Mouse (Mus musculus) kidney, adult 18-20 months (tissue): ENCODE data around the gene Lsm3.
A peak's percentile ranks its signal among the peaks of the same experiment; 100 is the strongest.
"Not testable (repeated sequence)": the region's sequence is repeated elsewhere in the genome, so short reads cannot be mapped to it uniquely, and the experiment has no call there.

Source experiments
- DNase-seq: peaks from one replicate; pipeline ENCODE4 v3.0.0; 2021

Lsm3 gene

DNA sequence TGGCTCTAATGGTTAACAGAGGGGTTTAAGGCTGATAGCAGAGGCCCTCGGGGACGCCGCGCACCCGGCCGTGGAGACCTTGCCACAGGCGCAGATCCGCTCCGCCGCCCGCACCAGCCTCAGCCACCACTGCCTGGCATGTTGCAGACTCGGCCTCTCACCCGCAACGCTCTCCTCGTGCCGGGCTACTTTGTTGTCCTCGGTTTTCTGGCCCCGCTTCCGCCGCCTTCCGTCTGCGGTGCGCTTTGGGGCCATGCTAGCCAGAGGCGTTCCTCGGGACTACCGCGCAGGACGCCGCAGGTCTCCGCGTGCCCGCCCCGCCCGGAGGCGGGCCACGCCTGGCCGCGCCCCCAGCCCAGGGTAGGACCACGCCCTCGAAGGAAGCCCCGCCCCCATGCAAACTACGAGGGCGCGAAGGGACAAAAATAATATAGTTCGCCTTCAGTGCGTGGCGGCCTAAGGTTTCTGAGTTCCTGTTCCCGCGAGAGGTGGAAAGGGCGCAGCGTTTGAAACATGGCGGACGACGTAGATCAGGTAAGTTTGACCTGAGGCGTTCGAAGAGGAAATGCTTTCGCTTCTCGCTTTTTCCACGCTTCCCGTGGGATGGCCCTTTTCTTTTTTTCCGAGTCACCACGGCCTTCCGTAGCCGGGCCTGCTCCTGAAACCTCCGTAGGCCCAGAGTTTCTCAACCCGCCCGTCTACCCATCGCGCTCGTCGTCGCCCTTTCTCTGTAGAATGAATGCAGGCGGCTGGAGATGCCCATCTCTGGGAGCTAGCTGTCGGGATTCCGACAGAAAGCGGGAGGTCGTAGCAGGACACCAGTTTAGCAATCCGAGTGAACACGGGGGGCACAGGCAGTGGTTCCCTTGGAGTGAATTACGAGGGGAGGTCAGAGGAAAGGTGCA lies at the start of gene Lsm3, which contains the start of gene Xpc:
Lsm3 (plus strand) TSS at position 384 of the 905 bp plus-strand sequence.
Xpc (minus strand) TSS at position 344 of the 905 bp plus-strand sequence.
- DNase-seq: peak; percentile 100

DNA sequence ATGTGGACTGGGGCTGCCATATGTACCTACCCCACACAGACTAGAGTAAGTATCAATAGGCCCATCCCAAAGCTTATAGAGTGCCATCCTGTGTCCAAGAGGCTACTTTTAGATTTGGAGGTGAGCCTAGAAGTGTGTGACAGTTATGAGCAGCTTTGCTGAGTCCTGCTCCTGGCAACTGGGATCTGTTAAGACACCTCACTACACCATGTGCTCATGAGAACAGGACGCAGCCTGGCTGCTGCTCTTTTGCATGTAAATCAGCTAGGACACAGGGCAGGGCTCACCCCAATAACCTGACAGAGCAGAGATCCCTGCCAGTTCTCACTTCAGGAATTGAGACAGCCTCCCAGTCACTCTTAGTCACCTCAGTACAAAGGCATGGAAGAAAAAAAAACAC lies 48.6 kb upstream of the Lsm3 start:
- DNase-seq: no peak

DNA sequence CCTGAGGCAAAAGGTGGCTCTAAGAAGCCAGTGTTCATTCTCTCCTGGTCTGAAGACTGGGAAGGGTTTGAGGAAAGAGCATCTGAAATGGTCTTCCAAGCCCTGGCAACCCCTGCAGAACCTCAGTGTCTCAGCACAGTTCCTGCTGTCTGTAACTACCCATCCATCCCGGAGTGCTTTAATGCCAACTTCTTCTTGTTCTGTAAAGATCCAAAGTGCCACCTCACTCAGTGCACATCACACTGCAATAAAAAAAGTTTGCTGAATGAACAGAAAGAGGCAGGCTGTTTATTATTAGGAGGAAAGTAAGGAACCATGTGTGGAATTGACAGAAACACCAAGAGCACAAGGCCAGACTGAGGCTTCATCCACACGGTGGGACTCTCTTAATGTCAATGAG lies 45.0 kb upstream of the Lsm3 start:
- no peak for DNase-seq

DNA sequence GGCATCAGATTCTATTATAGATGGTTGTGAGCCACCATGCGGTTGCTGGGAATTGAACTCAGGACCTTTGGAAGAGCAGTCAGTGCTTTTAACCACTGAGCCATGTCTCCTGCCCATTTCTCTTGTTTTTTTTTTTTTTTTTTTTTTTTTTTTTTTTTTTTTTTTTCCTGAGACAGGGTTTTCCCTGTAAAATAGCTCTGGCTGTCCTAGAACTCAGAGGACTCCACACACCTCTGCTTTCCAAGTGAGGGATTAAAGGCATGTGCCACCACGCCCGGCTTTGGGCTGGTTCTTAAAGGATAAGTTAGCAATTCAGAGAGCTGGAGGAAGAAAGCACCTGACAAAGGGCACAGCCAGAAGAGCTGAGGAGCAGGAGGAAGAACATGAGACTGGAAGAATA lies 44.3 kb upstream of the Lsm3 start:
- not testable (repeated sequence) for DNase-seq

DNA sequence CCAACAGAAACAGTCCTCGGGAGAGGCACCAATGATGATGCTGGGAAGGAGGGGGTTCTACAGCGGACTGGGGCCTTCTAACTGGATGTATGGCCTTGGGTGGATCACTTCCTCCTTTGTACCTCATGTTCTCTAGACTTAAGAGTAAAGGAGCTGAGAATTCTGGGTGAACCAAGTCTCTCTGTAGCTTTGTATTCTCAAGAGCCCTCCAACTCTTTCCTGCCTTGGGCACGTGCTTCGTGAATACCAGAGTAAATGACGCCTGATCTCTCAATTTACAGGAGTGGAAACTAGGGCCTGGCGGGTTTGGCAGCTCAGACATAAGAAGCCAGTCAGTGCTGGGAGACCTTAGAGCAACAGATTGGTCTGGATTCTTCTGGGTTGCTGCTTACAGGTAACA lies 43.4 kb upstream of the Lsm3 start:
- peak; percentile 19 for DNase-seq

DNA sequence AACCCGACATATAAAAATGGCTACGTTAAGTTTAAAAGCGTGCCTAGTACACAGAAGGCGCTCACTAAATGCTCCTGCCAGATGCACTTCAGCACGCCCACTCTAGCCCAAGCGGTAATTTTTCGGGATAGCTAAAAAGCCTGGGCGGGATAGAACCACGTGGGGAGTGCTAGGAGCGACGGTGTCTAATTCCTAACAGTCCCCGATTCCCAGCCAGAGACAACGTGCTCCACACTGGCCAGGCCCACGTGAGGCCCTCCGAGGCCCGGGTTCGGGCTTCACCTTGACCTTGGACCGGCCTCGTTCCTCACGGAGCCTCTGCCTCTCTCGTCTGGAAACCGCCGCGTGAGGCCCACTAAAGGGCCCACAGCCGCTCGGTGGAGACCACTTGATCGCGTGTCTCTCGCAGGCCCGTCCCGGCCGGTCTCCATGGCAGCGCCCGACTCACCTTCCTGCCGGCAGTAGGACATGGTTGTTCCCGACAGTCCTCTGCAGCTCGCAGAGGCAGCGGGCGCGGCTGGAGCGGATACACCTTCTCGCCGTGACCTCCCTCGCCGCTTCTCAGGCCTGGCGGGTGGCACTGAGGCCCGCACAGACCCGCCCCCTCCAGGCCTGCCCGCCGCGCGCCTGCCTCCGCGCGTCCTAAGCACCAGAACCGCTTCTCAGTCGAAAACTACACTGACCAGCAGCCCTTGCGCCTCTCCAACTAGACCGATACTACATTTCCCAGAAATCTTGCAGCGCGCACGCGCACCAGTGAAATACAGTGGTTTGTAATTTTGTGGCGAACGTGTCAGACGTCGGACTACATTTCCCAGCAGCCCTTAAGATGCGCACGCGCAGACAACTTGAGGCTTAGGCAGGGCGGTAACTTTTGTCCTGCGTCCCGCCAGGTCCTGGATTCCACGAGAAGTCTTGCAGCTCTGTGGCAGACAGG lies 42.6 kb upstream of the Lsm3 start, which contains the start of the genes Chchd4 and Tmem43:
Chchd4 (minus strand) TSS at position 679 of the 937 bp plus-strand sequence.
Tmem43 (plus strand) TSS at position 836 of the 937 bp plus-strand sequence.
- peak; percentile 99 for DNase-seq

DNA sequence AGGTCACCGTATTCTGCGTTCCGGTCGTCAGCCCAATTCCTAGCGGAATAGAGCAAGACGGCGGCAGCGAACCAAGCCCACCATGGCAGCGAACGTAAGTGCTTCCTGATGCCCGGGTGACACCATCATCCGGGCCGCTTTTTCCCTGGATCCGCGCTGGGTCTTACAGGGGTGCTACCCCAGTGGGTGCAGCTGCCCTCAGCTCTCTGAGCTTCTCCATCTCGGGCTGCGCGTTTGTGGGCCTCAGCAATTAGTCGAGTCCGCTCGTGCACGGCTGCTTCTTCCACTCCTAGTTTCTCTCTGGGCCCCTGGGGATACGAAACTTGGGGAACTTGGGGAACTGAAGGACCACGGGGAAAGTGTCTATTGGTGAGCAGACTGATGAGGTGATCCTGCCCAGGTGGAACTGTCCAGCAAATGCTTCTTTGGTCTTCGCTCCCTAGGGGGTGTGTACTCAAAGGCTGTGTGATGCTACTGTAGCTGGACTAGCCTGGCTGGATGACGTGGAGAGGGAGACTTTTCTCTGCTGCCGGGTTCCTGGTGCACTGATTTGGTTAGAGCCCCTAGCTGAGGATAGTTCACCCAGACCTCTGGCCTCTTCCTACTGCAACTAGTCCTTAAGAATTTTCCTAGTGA lies 41.8 kb upstream of the Lsm3 start:
- DNase-seq: peak; percentile 12

DNA sequence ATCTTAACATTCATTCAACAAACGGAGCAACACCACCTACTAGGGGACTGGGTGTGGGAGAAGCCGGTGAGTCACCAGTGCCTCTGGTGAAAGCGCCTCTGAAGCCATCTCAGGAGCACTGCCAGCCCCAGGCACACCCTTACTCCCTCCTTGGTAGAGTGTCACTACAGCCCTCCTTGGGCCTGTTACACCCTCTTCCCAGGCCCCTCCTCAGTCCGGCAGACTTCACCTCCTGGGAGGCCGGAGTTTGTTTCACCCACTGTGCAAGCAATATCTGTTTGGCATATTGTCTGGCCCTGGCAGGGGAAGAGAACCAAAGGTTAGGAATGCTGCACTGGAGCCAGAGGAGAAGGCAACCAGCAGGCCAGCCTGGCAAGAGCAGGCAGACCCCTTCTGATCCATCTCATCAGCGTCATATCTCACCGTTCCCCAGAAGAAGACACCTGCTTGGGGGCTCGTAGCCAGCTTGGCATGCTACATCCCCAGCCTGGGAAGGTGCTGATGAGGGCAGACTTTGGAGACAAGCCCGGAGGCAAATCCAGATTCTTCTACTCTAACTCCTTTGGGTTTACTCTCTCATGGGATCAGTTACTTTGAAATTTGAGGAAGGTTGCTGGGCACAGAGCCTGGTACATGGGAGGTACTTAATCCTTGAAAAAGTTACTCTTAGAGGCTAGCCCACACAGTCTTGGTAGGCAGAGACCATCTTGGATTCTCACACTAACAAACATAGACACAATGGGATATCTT lies 41.1 kb upstream of the Lsm3 start:
- no peak for DNase-seq

DNA sequence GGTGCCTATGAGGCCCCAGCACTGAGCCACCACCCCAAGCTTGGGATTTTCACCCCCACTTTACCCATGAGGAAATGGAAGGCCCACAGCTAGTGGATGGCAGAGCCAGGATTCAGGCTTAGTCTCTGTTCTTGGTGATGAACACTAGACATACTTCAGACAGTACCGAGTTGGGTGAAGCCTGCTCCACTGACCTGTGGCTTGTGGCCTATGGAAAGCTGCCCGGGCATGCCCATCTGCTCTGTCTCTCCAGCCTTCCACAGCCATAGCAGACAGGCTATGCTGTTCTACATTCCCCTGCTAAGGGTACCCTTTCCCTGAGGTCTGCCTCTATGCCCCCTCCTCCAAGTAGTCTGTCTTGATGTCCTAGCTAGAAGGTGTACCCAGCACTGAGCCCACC lies 39.2 kb upstream of the Lsm3 start:
- DNase-seq: no peak

DNA sequence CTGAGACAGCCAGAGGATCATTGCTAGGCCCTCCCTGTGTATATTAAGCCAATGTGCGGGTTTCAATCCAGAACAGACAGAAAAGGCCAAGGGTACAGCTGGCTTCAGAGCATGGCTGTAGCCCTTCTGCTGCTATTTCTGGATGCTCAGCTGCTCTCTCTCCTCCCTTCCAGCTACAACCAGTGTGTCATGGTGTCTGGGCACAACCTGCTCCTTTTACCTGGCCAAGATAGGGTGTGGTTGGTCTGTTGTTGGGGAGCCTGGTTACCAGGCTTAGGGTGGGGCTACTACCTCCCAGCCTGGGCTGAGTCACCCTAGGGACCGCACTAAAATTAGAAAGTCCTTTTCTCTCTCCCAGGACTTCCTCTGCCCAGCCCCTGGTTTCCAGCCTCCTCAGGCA lies 32.4 kb upstream of the Lsm3 start:
- DNase-seq: no peak

DNA sequence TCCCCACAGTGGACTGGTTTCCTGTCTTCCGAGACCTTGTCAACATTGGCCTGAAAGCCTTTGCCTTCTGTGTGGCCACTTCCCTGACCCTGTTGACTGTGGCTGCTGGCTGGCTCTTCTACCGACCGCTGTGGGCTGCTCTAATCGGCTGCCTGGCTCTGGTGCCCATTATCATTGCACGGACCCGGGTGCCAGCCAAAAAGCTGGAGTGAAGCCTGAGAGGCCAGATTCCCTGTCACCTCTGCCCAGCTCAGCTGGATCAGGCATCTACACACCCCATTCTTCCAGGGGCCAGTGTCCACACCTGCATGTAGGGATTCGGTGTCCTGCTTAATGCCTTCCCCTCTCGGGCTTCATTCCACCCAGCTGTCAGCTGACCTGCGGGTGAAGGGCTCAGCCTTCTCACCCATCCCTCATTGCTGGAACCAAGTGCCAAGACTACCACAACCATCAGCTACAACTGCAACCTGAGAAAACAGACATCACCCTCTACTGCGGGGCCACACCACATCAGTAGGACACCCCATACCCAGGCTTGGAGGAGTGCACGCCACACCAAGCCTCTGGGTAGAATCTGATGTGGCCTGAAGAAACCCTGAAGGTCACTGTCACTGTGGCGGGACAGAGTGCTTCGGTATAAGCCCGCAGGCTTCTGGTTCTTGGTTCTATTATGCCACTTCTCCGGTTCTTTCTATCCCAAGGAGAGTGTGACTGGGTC lies 28.8 kb upstream of the Lsm3 start:
- no peak for DNase-seq

DNA sequence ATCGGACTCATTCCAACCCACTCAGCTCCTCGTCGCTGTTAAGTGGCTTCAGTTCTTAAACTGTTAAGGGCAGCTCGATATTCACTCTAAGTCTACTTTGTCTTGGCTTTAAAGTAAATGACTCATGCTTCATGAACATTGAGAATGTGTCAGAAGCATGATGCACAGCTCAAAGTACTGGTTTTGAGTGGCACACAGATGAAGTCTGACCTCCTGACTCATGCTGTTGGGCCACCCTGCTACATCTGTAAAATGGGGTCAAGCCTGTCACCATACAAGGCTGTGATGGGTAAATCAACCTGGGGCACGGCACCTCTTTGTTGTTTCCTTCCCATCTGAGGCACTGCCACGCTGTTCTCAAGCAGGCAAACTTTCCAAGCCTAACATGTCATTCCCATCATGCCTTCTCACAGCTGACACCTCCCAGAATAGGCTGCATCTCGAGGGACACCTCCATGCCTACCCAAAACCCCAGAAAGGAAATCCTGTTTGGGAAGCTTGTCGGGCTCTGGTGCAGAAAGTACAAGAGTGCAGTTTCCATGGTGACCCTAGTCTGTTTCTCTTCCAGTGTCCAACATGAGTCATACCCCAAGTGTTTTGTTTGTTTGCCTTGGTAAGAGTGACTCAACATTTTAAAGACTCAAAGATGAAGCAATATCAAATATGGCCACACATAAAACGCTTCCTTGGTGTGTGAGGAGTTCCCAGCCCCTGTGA lies 27.1 kb upstream of the Lsm3 start:
- DNase-seq: no peak

DNA sequence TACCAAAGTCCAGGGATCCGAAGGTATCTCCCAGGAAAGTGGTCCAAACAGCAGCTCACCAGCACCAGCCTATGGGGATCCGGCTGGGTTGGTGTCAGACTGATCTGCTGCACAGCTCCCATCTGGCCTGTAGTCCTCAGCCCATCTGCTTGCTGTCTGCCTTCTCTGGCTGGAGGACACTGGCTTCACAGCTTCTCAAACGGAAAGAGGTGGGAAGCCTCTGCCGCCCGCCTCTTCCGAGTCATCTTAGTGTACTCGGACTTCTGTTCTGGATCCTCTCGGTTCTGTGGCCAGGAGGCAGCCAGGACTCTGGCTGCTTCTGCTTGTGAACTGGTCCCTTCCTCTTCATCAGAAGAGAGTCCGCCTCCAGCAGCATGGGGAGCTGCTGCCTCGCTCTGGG lies 25.9 kb upstream of the Lsm3 start:
- DNase-seq: no peak

DNA sequence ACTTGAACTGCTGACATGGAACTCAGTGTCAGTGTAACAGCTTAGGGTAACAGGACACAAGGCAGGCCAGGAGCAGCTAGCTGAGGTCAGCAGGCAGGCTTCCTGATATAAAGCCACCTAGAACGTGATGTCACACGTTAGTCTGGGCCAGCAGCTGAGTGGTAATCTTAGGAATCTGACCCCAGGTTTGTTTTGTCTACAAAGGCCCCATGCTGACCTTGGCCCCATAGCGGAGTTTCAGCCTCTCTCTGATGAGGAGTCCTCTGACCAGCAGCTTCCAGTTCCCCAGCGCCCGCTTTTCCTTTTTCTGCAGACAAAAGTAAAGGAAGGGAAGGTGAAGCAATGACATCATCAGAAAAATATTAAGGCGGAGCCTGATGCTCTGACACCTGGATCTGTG lies 24.7 kb upstream of the Lsm3 start:
- no peak for DNase-seq

DNA sequence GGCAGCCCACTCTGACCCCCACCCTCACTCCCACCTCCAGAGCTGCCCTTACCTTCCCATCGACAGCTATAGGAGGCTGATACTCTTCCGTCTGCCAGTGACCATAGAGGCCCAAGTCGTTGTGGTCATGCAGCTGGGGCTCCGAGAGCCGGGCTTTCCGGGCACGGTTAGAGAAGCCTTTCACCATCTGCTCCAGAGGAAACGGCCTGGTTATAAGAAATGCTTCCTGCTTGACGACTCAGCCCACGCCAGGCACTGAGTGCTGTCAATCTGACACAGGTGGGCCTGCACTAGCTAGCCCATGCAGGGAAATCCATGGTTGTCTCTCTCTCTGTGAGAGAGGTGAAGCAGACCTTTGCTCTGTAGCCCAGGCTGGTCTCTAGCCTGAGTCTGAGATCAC lies 22.7 kb upstream of the Lsm3 start:
- no peak for DNase-seq

DNA sequence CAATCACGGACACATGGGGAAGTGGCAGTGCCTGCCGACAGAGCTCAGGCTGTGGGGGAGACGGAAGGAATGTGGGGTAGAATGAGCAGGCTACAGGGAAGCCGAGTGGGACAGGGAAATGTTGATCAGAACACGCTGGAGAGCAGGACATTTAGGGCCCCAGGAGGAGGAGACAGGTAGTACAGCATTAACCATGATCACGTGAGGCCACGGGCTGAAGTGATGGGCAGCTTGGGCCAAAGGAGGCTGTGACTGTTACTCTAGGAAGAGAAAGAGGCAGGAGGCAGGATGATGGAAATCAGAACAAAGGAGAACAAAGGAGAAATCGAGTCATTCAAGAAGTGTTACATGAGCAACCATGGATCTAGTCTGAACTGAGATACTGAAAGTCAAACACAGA lies 21.2 kb upstream of the Lsm3 start:
- DNase-seq: no peak

DNA sequence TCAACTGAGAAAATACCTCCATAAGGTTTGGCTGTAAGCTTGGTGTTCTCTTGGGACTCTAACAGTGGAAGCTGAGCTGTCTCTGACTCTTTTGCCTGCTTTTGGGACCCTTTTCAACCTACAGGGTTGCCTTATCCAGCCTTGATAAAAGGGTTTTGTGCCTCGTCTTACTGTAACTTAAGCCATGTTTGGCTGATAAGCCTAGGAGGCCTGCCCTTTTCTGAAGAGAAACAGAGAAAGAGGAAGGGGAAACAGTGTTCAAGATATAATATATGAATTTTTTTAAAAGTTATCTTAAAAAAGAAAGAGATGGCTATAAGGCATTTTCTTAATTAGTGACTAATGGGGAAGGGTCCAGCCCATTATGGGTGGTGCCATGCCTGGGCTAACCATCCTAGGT lies 12.4 kb upstream of the Lsm3 start:
- no peak for DNase-seq

DNA sequence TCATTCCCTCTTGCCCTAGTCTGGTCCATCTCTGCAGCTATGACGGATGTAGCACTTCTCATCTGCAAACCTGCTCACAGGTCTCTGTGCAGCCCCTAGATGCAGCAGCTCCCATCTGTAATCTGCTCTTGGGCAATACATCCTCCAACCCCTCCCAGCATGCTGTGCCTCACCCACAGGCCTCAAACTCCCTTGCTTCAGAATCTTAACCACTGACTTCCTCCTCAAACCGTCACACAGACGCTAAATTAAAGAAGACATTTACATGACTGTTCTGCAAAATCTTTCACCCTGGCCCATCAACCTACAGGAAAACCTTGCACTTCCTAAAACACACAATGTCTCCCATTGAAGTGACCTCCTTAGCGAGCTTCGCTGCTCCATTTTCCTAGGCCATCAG lies 9.7 kb upstream of the Lsm3 start:
- DNase-seq: no peak

DNA sequence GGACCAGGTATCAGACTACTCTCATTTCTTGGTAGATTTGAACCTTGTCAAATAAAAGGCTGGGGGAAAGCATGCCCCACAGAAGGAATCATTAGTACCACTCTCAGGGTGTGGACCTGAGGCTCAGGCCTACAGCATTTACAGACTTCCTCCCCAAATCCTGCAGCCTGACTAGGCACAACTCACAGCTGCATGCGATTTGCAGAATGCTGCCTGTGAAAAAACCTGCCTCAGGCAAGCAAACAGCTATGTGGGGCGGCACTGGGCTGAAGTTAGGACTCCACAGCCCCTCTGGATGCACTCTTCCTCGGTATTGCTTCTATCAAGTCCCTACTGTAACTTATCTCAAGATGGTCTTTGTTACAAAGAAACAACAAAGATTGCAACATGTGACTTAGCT lies 7.7 kb upstream of the Lsm3 start:
- DNase-seq: no peak

DNA sequence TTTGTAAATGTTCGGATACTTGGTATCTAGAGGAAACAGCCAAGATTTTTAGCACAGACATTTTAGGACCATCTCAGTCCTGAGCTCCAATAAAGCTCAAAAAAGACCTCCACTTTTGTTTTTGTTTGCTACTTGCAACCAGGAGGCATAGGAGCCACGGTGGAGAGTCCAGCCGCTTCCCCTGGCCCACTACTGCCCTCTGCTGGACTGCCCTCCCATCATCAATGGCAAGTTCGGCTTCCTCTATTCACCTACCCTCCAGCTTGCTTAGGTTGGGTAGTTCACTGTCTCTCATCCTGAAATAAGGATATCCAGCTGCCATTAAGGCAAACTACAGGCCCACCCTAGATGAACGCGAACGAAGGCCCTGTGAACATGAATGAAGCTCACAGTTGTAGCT lies 6.4 kb upstream of the Lsm3 start:
- DNase-seq: peak; percentile 77

DNA sequence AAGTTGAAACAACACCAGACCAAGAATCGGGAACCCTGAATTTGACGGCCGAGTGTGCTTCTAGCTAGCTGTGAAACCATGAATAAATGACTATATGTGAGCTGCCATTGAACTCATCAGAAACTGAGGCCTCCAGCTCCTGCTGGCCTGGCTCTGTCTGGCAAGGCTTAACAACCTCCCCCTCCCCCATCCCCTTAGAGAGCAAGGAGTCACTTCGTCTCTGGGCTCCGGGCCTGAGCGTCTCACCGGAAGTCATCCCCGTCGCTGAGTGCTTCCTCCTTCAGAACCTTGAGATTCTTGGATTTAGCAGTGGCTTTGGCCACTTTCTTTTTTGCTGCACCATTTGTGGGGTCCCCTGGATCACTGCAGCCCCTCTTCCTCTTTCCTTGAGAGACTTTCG lies 5.5 kb upstream of the Lsm3 start:
- DNase-seq: no peak
